Mouse (Mus musculus): ENCODE results near the gene Kcnj3. TPM values are rescaled to one million over a fixed set of nuclear protein-coding genes. Genes with fewer than 3 reads are reported as not detected.

The Kcnj3 gene
- polyA plus RNA-seq, 1 experiment from 2014 or later, result 1.0 TPM

GRCm38 (mm10) chr2:55547612-55548011 is 111.8 kb downstream of the Kcnj3 start:
- no peak overlapping the region for H3K9ac ChIP-seq (ENCODE audit: low read depth, low read length)
- no peak overlapping the region for H3K4me2 ChIP-seq (ENCODE audit: low read depth, low read length)
- no peaks in the 10 kb centered on the region for H3K4me1 ChIP-seq (ENCODE audit: control insufficient read depth, insufficient read depth, low read length)
- no peak overlapping the region for H3K27ac ChIP-seq (replicated peaks; ENCODE audit: low read depth, low read length)
- ATAC-seq (ENCODE audit: low read depth) (no peak), DNase-seq (ENCODE audit: low spot score) (no peak)
- no peaks in the 10 kb centered on the region for H3K36me3 ChIP-seq (ENCODE audit: control insufficient read depth, insufficient read depth, low read length)
- H3K4me3 ChIP-seq (ENCODE audit: low read depth, low read length), result no peak overlapping the region
- H3K27me3 ChIP-seq (replicated peaks; ENCODE audit: control insufficient read depth, insufficient read depth, low read length), result no peaks in the 10 kb centered on the region
- no peaks in the 10 kb centered on the region for H3K9me3 ChIP-seq (ENCODE audit: control insufficient read depth, low read length)

GRCm38 (mm10) chr2:55558368-55558985 is 122.7 kb downstream of the Kcnj3 start:
- 69% methylated on average over 4 of the region's 4 CpGs for WGBS
- Histone ChIP-seq H3K4me1 (ENCODE audit: control insufficient read depth, insufficient read depth, low read length) (no peaks in the 10 kb centered on the region), H3K4me3 (ENCODE audit: low read depth, low read length) (no peak overlapping the region), H3K4me2 (ENCODE audit: low read depth, low read length) (no peak overlapping the region), H3K9me3 (ENCODE audit: control insufficient read depth, low read length) (no peaks in the 10 kb centered on the region), H3K36me3 (ENCODE audit: control insufficient read depth, insufficient read depth, low read length) (no peaks in the 10 kb centered on the region), H3K27ac (replicated peaks; ENCODE audit: low read depth, low read length) (no peak overlapping the region), H3K9ac (ENCODE audit: low read depth, low read length) (no peak overlapping the region), H3K27me3 (replicated peaks; ENCODE audit: control insufficient read depth, insufficient read depth, low read length) (no peaks in the 10 kb centered on the region)
- DNase-seq (ENCODE audit: low spot score) (peak; percentile 9), ATAC-seq (ENCODE audit: low read depth) (peak; percentile 63; the same call in 1 of the 2 replicates)

GRCm38 (mm10) chr2:55569291-55569690 is 133.5 kb downstream of the Kcnj3 start:
- no peak for ATAC-seq (ENCODE audit: low read depth)
- no peaks in the 10 kb centered on the region for H3K4me1 ChIP-seq (ENCODE audit: control insufficient read depth, insufficient read depth, low read length)
- no peak overlapping the region for H3K9ac ChIP-seq (ENCODE audit: low read depth, low read length)
- no peak overlapping the region for H3K4me2 ChIP-seq (ENCODE audit: low read depth, low read length)
- WGBS, result 81% methylated on average over 7 of the region's 7 CpGs
- H3K27ac ChIP-seq (replicated peaks; ENCODE audit: low read depth, low read length), result no peak overlapping the region
- H3K9me3 ChIP-seq (ENCODE audit: control insufficient read depth, low read length), result no peaks in the 10 kb centered on the region
- no peaks in the 10 kb centered on the region for H3K36me3 ChIP-seq (ENCODE audit: control insufficient read depth, insufficient read depth, low read length)
- DNase-seq (ENCODE audit: low spot score), result no peak
- no peak overlapping the region for H3K4me3 ChIP-seq (ENCODE audit: low read depth, low read length)
- no peaks in the 10 kb centered on the region for H3K27me3 ChIP-seq (replicated peaks; ENCODE audit: control insufficient read depth, insufficient read depth, low read length)

- no peak overlapping the region for H3K4me2 ChIP-seq (ENCODE audit: low read depth, low read length)
- ATAC-seq (ENCODE audit: low read depth) (no peak), DNase-seq (ENCODE audit: low spot score) (no peak)
- no peaks in the 10 kb centered on the region for H3K36me3 ChIP-seq (ENCODE audit: control insufficient read depth, insufficient read depth, low read length)
- H3K9ac ChIP-seq (ENCODE audit: low read depth, low read length), result no peak overlapping the region
- 23% methylated on average over 3 of the region's 3 CpGs for WGBS
- H3K27me3 ChIP-seq (replicated peaks; ENCODE audit: control insufficient read depth, insufficient read depth, low read length), result no peaks in the 10 kb centered on the region
- H3K4me3 ChIP-seq (ENCODE audit: low read depth, low read length), result no peak overlapping the region
- H3K27ac ChIP-seq (replicated peaks; ENCODE audit: low read depth, low read length), result no peak overlapping the region
- no peaks in the 10 kb centered on the region for H3K4me1 ChIP-seq (ENCODE audit: control insufficient read depth, insufficient read depth, low read length)
- no peaks in the 10 kb centered on the region for H3K9me3 ChIP-seq (ENCODE audit: control insufficient read depth, low read length)
Measured at GRCm38 (mm10) chr2:55571425-55571824, 135.7 kb downstream of the Kcnj3 start.

- no peak overlapping the region for H3K9ac ChIP-seq (ENCODE audit: low read depth, low read length)
- H3K27me3 ChIP-seq (replicated peaks; ENCODE audit: control insufficient read depth, insufficient read depth, low read length), result no peaks in the 10 kb centered on the region
- no peak overlapping the region for H3K4me3 ChIP-seq (ENCODE audit: low read depth, low read length)
- H3K36me3 ChIP-seq (ENCODE audit: control insufficient read depth, insufficient read depth, low read length), result no peaks in the 10 kb centered on the region
- no peak for ATAC-seq (ENCODE audit: low read depth)
- no peak overlapping the region for H3K27ac ChIP-seq (replicated peaks; ENCODE audit: low read depth, low read length)
- no peaks in the 10 kb centered on the region for H3K4me1 ChIP-seq (ENCODE audit: control insufficient read depth, insufficient read depth, low read length)
- peak; percentile 59 for DNase-seq (ENCODE audit: low spot score)
- 53% methylated on average over 2 of the region's 2 CpGs for WGBS
- no peaks in the 10 kb centered on the region for H3K9me3 ChIP-seq (ENCODE audit: control insufficient read depth, low read length)
- no peak overlapping the region for H3K4me2 ChIP-seq (ENCODE audit: low read depth, low read length)
Measured at GRCm38 (mm10) chr2:55580286-55580685, 144.5 kb downstream of the Kcnj3 start.

- Histone ChIP-seq H3K4me2 (ENCODE audit: low read depth, low read length) (no peak overlapping the region), H3K4me3 (ENCODE audit: low read depth, low read length) (no peak overlapping the region), H3K9me3 (ENCODE audit: control insufficient read depth, low read length) (no peaks in the 10 kb centered on the region), H3K27ac (replicated peaks; ENCODE audit: low read depth, low read length) (no peak overlapping the region), H3K36me3 (ENCODE audit: control insufficient read depth, insufficient read depth, low read length) (no peaks in the 10 kb centered on the region), H3K9ac (ENCODE audit: low read depth, low read length) (no peak overlapping the region), H3K27me3 (replicated peaks; ENCODE audit: control insufficient read depth, insufficient read depth, low read length) (no peaks in the 10 kb centered on the region), H3K4me1 (ENCODE audit: control insufficient read depth, insufficient read depth, low read length) (no peaks in the 10 kb centered on the region)
- no peak for DNase-seq (ENCODE audit: low spot score)
- no peak for ATAC-seq (ENCODE audit: low read depth)
- WGBS, result 40% methylated on average over 3 of the region's 3 CpGs
Measured at GRCm38 (mm10) chr2:55591226-55591988, 155.6 kb downstream of the Kcnj3 start.
